Mouse (Mus musculus): ENCODE results near the gene Igf2r.

DNA sequence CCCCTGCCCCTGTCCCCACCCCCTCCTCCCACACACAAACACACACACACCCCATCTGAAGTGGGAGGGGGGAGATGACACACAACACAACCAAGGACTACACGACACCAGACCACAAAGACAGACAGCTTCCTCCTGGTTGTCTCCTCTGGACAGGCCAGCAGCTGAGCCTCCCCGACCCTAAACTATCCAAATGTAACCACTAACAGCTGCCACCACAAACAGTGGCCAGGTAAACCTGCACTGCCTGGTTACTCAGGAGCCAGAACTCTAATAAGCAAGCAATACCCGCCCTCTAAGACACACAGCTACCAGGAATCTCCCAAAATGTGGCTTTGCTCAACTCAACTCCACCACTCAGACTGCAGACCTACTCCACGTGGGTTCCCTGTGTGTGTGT, 13.5 kb downstream of the Igf2r start:
- TF ChIP-seq POLR2A (IDR thresholded peaks at IDR 0.05; ENCODE audit: borderline replicate concordance, control insufficient read depth, low read depth, low read length), result no peak
- no peak for TF ChIP-seq CTCF (IDR thresholded peaks at IDR 0.05; ENCODE audit: control insufficient read depth, insufficient read depth, low read length)

Data from bone marrow, adult 2 months (tissue).